Mouse (Mus musculus) left cerebral cortex, postnatal 10 days (tissue): ENCODE results near the gene Olfr1163. TPM values are rescaled to one million over a fixed set of nuclear protein-coding genes. Genes with fewer than 3 reads are reported as not detected.
"Not testable (repeated sequence)": the region's sequence is repeated elsewhere in the genome, so short reads cannot be mapped to it uniquely, and the experiment has no call there.

ENCODE experiments used
- DNase-seq, 2 experiments: peaks; one replicate each; pipeline ENCODE4 v3.0.0; 2021 to 2022; ENCODE audit warnings: low spot score in 2 of 2, mixed read lengths in 1 of 2; ENCODE audit errors: extremely low spot score in 1 of 2
- intact Hi-C: fragments of 180-260 bp; cut with DNase I; formaldehyde crosslinking; loops from one replicate; pipeline ENCODE4 v1.15.1; 2025
- total RNA-seq, 2 experiments: library from RNA; stranded (reverse); gene quantifications; 2 replicates each; pipeline ENCODE4 v1.2.3; 2021

Gene Olfr1163
- total RNA-seq: not detected

- intact Hi-C loops: no loop called here
- DNase-seq: no peak
Observed at GRCm38 (mm10) chr2:88071730-88072129, at the start of gene Olfr1163. TSS of gene Olfr1163 (minus strand) at chr2:88071830.

- intact Hi-C loops: no loop called here
- no peak for DNase-seq
Observed at GRCm38 (mm10) chr2:88093866-88094265, 22.2 kb upstream of the Olfr1163 start, which contains the start of gene Olfr1164. TSS of gene Olfr1164 (minus strand) at chr2:88093966.

GRCm38 (mm10) chr2:88063587-88063986, 8.0 kb downstream of the Olfr1163 start:
- intact Hi-C loops: no loop called here
- no peak for DNase-seq

- intact Hi-C loops: no loop called here
- DNase-seq: no peak
Observed at GRCm38 (mm10) chr2:88051029-88051428, 20.6 kb downstream of the Olfr1163 start, which contains the start of gene Olfr1162. TSS of gene Olfr1162 (minus strand) at chr2:88051129.

GRCm38 (mm10) chr2:88037599-88037998, 34.0 kb downstream of the Olfr1163 start, which contains the start of gene Olfr73:
TSS of gene Olfr73 (minus strand) at chr2:88037699.
- no peak for DNase-seq
- intact Hi-C loops: no loop called here

- intact Hi-C loops, DNase-seq: not testable (repeated sequence)
Observed at GRCm38 (mm10) chr2:88022474-88022873, 49.2 kb downstream of the Olfr1163 start, which contains the start of gene Olfr1161. TSS of gene Olfr1161 (plus strand) at chr2:88022774.

Other genes with a start within 250 kb of the Olfr1163 start
- not detected for gene Olfr1148, start 241.3 kb downstream of the Olfr1163 start, total RNA-seq
- not detected for gene Olfr1150-ps1, start 227.8 kb downstream of the Olfr1163 start, total RNA-seq
- not detected for gene Olfr1151, start 216.0 kb downstream of the Olfr1163 start, total RNA-seq
- not detected for gene Olfr1152, start 205.3 kb downstream of the Olfr1163 start, total RNA-seq
- not detected for gene Olfr1153, start 176.9 kb downstream of the Olfr1163 start, total RNA-seq
- gene Olfr1154, start 166.7 kb downstream of the Olfr1163 start, total RNA-seq: not detected
- gene Olfr1155, start 126.7 kb downstream of the Olfr1163 start, total RNA-seq: not detected
- gene Olfr1156, start 118.7 kb downstream of the Olfr1163 start, total RNA-seq: not detected
- gene Olfr1157, start 103.5 kb downstream of the Olfr1163 start, total RNA-seq: not detected
- not detected for gene Olfr74, start 97.2 kb downstream of the Olfr1163 start, total RNA-seq
- not detected for gene Olfr1158, start 81.7 kb downstream of the Olfr1163 start, total RNA-seq
- not detected for gene Olfr1160, start 63.6 kb downstream of the Olfr1163 start, total RNA-seq
- not detected for gene Olfr1161, start 49.1 kb downstream of the Olfr1163 start, total RNA-seq
- gene Olfr73, start 34.1 kb downstream of the Olfr1163 start, total RNA-seq: not detected
- gene Olfr1162, start 20.7 kb downstream of the Olfr1163 start, total RNA-seq: not detected
- gene Olfr1164, start 22.1 kb upstream of the Olfr1163 start, total RNA-seq: not detected
- not detected for gene Olfr1166, start 56.4 kb upstream of the Olfr1163 start, total RNA-seq
- gene Olfr1167, start 83.4 kb upstream of the Olfr1163 start, total RNA-seq: not detected
- not detected for gene Olfr1168, start 110.0 kb upstream of the Olfr1163 start, total RNA-seq
- not detected for gene Olfr1170, start 156.5 kb upstream of the Olfr1163 start, total RNA-seq
- gene Olfr1173, start 208.0 kb upstream of the Olfr1163 start, total RNA-seq: not detected
- not detected for gene Olfr1174-ps, start 243.3 kb upstream of the Olfr1163 start, total RNA-seq